Mouse (Mus musculus) intestine, embryonic 14.5 days (tissue): ENCODE measurements at regions not wholly inside any gene's neighbourhood (a gene's known extent, or its start where the extent isn't known, plus 50 kb on each side); places are given as distances from the start of the nearest gene placed in this dataset.

Experiments
- ATAC-seq: fragments of 200-750 bp; cut with Nextera tagmentation; replicated peaks from 2 replicates; pipeline ENCODE4 v1.8.0; 2017; ENCODE audit warnings: low read depth, moderate number of reproducible peaks, moderate TSS enrichment, moderate library complexity; ENCODE audit not compliant: low FRiP score, low TSS enrichment
- DNase-seq: peaks from one replicate; pipeline ENCODE4 v3.0.0-alpha.2; 2018; ENCODE audit warnings: low spot score
- H3K27ac ChIP-seq: fragments of 300-500 bp; sonication (generic); 2 replicates; pipeline ENCODE4 v1.5.1; 2014; ENCODE audit warnings: low read depth, mild to moderate bottlenecking, control low read depth
- H3K27me3 ChIP-seq: fragments of 300-500 bp; sonication (generic); replicated peaks from 2 replicates; pipeline ENCODE4 v1.6.1; 2014; ENCODE audit warnings: low read length, control low read depth; ENCODE audit not compliant: control insufficient read depth, insufficient read depth
- H3K36me3 ChIP-seq: fragments of 300-500 bp; sonication (generic); 2 replicates; pipeline ENCODE4 v1.6.1; 2014; ENCODE audit warnings: low read length, control low read depth; ENCODE audit not compliant: control insufficient read depth, insufficient read depth
- H3K4me1 ChIP-seq: fragments of 300-500 bp; sonication (generic); replicated peaks from 2 replicates; pipeline ENCODE4 v1.6.1; 2014; ENCODE audit warnings: low read length, control low read depth, mixed read lengths; ENCODE audit not compliant: control insufficient read depth, insufficient read depth
- H3K4me2 ChIP-seq: fragments of 300-500 bp; sonication (generic); 2 replicates; pipeline ENCODE4 v1.6.1; 2014; ENCODE audit warnings: low read length
- H3K4me3 ChIP-seq: fragments of 300-500 bp; sonication (generic); 2 replicates; pipeline ENCODE4 v1.5.1; 2014; ENCODE audit warnings: low read depth, low read length, control low read depth, mixed read lengths
- H3K9ac ChIP-seq: fragments of 300-500 bp; sonication (generic); 2 replicates; pipeline ENCODE4 v1.6.1; 2014; ENCODE audit warnings: mild to moderate bottlenecking, low read length
- H3K9me3 ChIP-seq: fragments of 300-500 bp; sonication (generic); 2 replicates; pipeline ENCODE4 v1.6.1; 2016; ENCODE audit warnings: low read length, control low read depth; ENCODE audit not compliant: control insufficient read depth
- WGBS: fragments of 180-500 bp; shearing (Covaris S2); extraction: QIAGEN DNeasy Blood & Tissue Kit; methylation state at CpG from one replicate; pipeline ENCODE4 v1.1.7; 2014; 5-methylcytosine and 5-hydroxymethylcytosine counted together

DNA sequence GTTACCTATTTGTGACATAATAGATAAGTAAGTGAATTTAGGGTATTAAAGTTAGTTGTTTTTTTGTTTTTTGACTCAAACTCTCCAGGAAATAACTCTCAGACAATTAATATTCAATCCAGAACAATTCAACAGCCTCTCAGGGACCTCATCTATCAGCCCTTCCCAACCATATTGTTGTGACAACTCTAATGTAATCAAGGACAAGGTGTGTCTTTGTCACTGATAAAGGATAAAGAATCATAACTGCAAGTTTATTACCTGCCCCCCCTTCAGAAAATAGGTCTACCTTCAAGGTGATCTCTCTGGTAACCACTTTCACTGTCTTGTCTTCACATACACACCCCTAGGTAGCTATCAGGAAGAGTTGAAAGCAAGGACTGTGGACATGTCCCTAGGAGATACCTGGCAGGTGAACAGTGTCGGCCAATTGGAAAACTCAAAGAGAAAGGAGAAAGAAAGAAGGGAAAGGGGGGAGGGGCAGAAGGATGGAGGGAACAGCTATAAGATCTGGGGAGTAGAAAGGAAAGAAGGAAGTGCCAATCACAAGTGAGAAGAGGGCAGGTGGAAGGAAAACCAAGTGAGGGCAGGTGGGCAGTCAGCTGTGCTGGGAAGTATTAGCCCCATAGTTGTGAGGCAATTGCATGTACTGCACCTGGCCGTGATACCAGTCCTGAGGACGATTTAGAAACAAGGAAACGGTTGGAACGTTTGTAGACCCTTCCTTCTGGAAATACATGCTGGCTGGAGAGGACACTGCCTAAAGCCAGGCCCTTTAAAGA is 51.3 kb upstream of the Gm47985 start:
- no peak overlapping the region for H3K4me2 ChIP-seq
- no peak overlapping the region for H3K9ac ChIP-seq
- peak; percentile 48 for DNase-seq
- WGBS = 74% methylated on average over 5 of the region's 5 CpGs
- H3K9me3 ChIP-seq = no peaks in the 10 kb centered on the region
- H3K4me1 ChIP-seq = 0 out of 2 replicates have a peak, but pooled peaks cover 4% of the 10 kb centered on the region
- H3K36me3 ChIP-seq = no peaks in the 10 kb centered on the region
- ATAC-seq = peak; percentile 55; the same call in 1 of the 2 replicates
- no peak overlapping the region for H3K27ac ChIP-seq
- no peaks in the 10 kb centered on the region for H3K27me3 ChIP-seq
- no peak overlapping the region for H3K4me3 ChIP-seq

- ATAC-seq (0 out of 2 replicates have a peak, but pooled peaks have one; percentile 12), DNase-seq (peak; percentile 45)
- Histone ChIP-seq H3K4me2 (no peak overlapping the region), H3K27ac (no peak overlapping the region), H3K4me1 (0 out of 2 replicates have a peak, but pooled peaks cover 4% of the 10 kb centered on the region), H3K27me3 (no peaks in the 10 kb centered on the region), H3K36me3 (no peaks in the 10 kb centered on the region), H3K9ac (no peak overlapping the region), H3K9me3 (no peaks in the 10 kb centered on the region), H3K4me3 (no peak overlapping the region)
- WGBS = 72% methylated on average over 4 of the region's 4 CpGs
These were observed 50.6 kb upstream of the Gm47985 start for GRCm38 (mm10) chr1:151131627-151132284.
